Mouse (Mus musculus) heart, postnatal 0 days (tissue): ENCODE data around the gene Rsf1.

Experiments
- CTCF ChIP-seq: IDR thresholded peaks from 2 replicates; pipeline ENCODE4 v1.5.1; 2016; ENCODE audit warnings: antibody characterized with exemption, control low read depth, low read depth
- EP300 ChIP-seq: IDR thresholded peaks from 2 replicates; pipeline ENCODE4 v1.6.1; 2016; ENCODE audit warnings: antibody characterized with exemption, low read depth

- TF ChIP-seq EP300 (peak; percentile 9; the same call in 1 of the 2 replicates), CTCF (no peak)
Observed at GRCm38 (mm10) chr7:97579976-97580842, 520 bp downstream of the Rsf1 start.
